Mouse (Mus musculus) frontal cortex, adult 2 months (tissue): ENCODE measurements around the gene Nudcd2. TPM values are rescaled to one million over a fixed set of nuclear protein-coding genes. Genes with fewer than 3 reads are reported as not detected.

Source experiments
- DNase-seq, 2 experiments: peaks; one replicate each; pipeline ENCODE4 v3.0.0; 2022; ENCODE audit warnings: low spot score in 1 of 2; ENCODE audit errors: extremely low spot score in 1 of 2
- polyA plus RNA-seq: library from polyadenylated mRNA; depleted of rRNA; stranded (reverse); fragments of >200 nt; gene quantifications from 2 replicates; pipeline ENCODE4 v1.2.3, GENCODE M21; 2012; rRNA removed

Nudcd2 gene
- polyA plus RNA-seq, 1 experiment, result 25.3 TPM

GRCm38 (mm10) chr11:40754664-40755107 lies 21.2 kb downstream of the Nudcd2 start:
- DNase-seq, result no peak

DNA sequence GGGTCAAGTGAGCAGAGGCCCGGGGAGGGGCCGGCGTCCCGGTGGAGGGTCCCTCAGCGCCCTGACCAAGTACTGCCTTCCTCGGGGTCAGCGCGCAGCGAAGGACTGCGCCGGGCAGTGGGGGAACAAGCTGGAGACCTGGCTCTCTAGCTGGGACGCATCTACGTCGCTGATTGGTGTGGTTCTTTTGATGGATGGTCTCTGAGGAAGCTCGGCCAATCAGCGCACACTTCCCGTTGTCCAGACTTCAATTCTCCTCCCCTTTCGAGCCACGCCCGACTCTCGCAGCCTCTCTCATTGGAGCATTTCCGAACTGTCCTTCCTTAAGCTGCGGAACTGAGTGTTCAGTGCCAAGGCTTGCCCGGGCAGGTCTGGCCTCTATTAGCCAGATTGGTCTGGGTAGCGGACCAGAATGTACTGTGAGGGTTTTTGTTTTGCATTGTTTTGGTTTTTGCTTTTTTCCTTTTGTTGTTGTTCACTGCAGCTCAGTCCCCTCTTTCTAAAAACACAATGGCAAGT lies 21.7 kb downstream of the Nudcd2 start, which contains the start of gene Ccng1:
Gene Ccng1, minus strand, starts transcription at position 203 of the 519 bp plus-strand sequence.
- peak; percentile 94 for DNase-seq

DNA sequence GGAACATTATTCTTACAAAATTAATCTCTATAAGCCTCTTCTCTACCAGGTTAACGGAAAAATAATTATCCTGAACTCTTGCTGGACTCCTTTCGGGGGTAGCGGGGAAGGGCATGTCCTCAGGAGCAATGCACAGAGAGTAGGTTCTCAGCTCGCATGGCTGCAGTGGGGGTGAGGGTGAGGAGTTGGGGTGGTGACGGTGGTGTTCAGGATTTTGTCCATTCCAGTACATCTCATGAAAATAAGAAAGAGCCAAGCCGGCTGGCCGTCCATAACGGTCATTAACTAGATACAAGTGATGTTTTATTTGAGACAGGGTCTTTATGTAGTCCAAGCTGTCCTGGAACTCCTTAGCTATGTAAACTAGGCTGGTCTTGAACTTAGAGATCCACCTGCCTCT lies 22.5 kb downstream of the Nudcd2 start:
- no peak for DNase-seq

- DNase-seq, result no peak
Measured at GRCm38 (mm10) chr11:40759896-40760295, 26.4 kb downstream of the Nudcd2 start.

DNA sequence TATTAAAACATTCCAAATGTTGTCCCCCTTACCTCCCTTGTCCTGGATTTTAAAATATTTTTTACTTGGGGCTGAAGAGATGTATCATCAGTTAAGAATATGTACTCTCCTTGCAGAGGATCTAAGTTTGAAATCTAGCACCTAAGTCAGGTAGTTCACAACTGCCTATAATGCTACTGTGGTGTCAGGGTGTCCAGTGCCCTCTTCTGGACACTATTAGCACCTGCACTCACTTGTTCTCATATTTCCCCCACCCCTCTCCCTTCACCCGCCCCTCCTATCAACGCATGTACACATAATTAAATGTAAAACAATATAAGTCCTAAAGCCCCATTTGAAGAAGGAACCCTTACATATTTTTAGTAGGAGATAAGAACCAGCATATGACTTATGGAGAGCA lies 29.9 kb downstream of the Nudcd2 start:
- no peak for DNase-seq

- peak in 1 of 2 experiments; percentile 48 for DNase-seq
Measured at GRCm38 (mm10) chr11:40764690-40765089, 31.2 kb downstream of the Nudcd2 start.

- peak in 1 of 2 experiments; percentile 79 for DNase-seq
Measured at GRCm38 (mm10) chr11:40775315-40776269, 42.1 kb downstream of the Nudcd2 start.

GRCm38 (mm10) chr11:40781857-40782256 lies 48.4 kb downstream of the Nudcd2 start:
- DNase-seq, result no peak

DNA sequence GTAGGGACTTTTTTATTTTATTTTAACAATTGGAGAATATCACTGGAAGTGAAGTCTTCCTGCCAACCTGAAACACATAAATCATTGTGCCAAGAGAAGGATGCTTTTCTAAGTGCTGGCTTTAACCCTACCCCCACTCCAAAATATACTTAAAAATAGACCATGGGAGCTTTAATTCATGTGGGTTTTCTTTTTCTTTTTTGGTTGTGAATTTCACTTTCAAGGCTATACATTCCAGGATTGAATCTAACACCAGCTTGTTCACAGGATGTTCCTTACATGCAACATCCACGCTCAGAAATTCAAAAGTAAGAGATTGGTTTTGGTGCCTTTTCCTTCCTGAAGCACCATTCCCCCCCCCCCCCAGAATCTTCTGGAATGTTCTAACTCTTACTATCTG lies 49.9 kb downstream of the Nudcd2 start:
- DNase-seq, result peak in 1 of 2 experiments; percentile 33

DNA sequence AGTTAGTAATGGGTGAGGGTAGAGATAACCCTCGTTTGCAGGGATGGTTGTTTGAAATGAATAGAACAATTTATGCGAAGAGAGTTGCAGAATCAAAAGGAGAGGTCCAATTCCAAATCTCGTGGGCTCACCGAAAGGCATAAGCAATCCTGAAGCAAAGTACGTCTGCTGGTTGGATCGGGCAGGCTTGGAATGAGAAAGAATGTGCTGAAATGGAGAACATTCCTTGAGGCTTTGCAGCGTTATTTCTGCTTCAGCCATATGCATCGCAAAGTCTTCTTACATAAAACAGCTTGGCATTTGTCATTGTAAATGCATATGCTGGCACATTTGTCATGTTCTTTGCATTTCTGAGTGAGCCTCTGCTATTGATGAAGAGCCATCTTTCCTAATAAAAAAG lies 50.9 kb downstream of the Nudcd2 start:
- peak; percentile 62 to 63 for DNase-seq

DNA sequence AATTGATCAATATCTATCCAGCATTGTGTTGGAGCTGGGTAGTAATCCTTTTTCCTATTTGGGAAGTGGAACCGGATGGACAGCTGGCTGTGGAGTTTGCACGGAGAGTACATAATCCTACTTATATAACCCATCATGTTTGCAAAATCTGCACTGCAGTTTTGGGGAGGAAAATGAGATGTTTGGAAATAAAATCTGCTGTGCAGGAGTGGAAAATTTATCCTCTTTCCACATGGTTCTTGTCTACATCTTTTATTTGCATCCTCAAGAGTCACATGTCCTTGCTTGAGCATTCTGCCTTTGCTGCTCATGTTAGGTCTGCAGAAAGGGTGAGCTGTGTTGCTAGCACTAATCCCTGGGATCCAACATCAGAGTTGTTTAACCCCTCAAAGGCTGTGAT lies 53.4 kb downstream of the Nudcd2 start:
- peak; percentile 53 to 74 for DNase-seq

Other genes with a start within 250 kb of the Nudcd2 start
- gene Mat2b, start 38.5 kb upstream of the Nudcd2 start, polyA plus RNA-seq, result 131 and 138 TPM in 2 replicates
- gene Hmmr, start 245 bp upstream of the Nudcd2 start, polyA plus RNA-seq, result 0.71 and 0.76 TPM in 2 replicates
- 31.0 and 31.2 TPM in 2 replicates for gene Ccng1, start 21.6 kb downstream of the Nudcd2 start, polyA plus RNA-seq